Comparison of ENCODE assay signal across 9 mouse cellular contexts in genomic region chr7:131541184-131542114, GRCm38 (mm10). TPM values are rescaled to one million over a fixed set of nuclear protein-coding genes. Genes with fewer than 3 reads are reported as not detected.
DNase-seq lines count a peak whose midpoint lies in the region; ATAC-seq and TF ChIP-seq lines count a peak whose summit lies in the region.
"Had no signal": no experiment of that assay in that cellular context is flagged by ENCODE, and none has a peak within 500 bp of the region (broad histone marks: within the 10 kb centered on the region; RNA-seq: fewer than 3 reads in every experiment).

No protein-coding gene starts in this region.

- no peak overlapping the region for H3K27ac ChIP-seq in heart, embryonic 11.5 days (ENCODE audit: low read depth, low read length)
- no peak overlapping the region for H3K27ac ChIP-seq in heart, adult 2 months
- H3K27ac ChIP-seq in hindbrain, embryonic 14.5 days = no peak overlapping the region
- no peak overlapping the region for H3K27ac ChIP-seq in midbrain, embryonic 13.5 days

- no peak for DNase-seq in heart, adult 2 months
- no peak for DNase-seq in G1E (ENCODE audit: low spot score)
- DNase-seq in hindbrain, embryonic 14.5 days (ENCODE audit: low spot score) = no peak
- DNase-seq in left cerebral cortex, postnatal 25 days (ENCODE audit: low spot score in 2 of 2) = no peak
- DNase-seq in cerebellum, postnatal 4 days (ENCODE audit: low spot score in 2 of 2) = no peak
- DNase-seq: right cerebral cortex, adult 18-20 months had no signal

- H3K9ac ChIP-seq in heart, embryonic 11.5 days (ENCODE audit: low read depth, low read length) = no peak overlapping the region
- no peak overlapping the region for H3K9ac ChIP-seq in heart, adult 2 months (ENCODE audit: low read depth, low read length)
- H3K9ac ChIP-seq in hindbrain, embryonic 14.5 days = peak overlapping the region; percentile 31; the same call in 1 of the 2 replicates
- H3K9ac ChIP-seq in midbrain, embryonic 13.5 days (replicated peaks) = no peak overlapping the region

- 2% methylated on average over 41 of the region's 41 CpGs for WGBS in heart, embryonic 11.5 days (ENCODE audit: insufficient replicate concordance)
- WGBS in heart, adult 2 months = 4% methylated on average over 41 of the region's 41 CpGs
- WGBS in hindbrain, embryonic 14.5 days = under 1% methylated on average over 41 of the region's 41 CpGs
- 1% methylated on average over 41 of the region's 41 CpGs for WGBS in midbrain, embryonic 13.5 days

- no peak for TF ChIP-seq POLR2A in heart, adult 2 months (IDR thresholded peaks at IDR 0.05; ENCODE audit: insufficient read depth, low read depth, low read length)

- peak overlapping the region; percentile 75 for H3K4me2 ChIP-seq in heart, embryonic 11.5 days
- peak overlapping the region; percentile 49 for H3K4me2 ChIP-seq in hindbrain, embryonic 14.5 days (replicated peaks)
- H3K4me2 ChIP-seq in midbrain, embryonic 13.5 days (replicated peaks) = peak overlapping the region; percentile 63

- H3K36me3 ChIP-seq in heart, embryonic 11.5 days (ENCODE audit: control insufficient read depth, insufficient read depth, low read length) = no peaks in the 10 kb centered on the region
- no peaks in the 10 kb centered on the region for H3K36me3 ChIP-seq in heart, adult 2 months (ENCODE audit: control insufficient read depth, insufficient read depth, low read length)
- no peaks in the 10 kb centered on the region for H3K36me3 ChIP-seq in G1E (replicated peaks)
- no peaks in the 10 kb centered on the region for H3K36me3 ChIP-seq in hindbrain, embryonic 14.5 days (replicated peaks; ENCODE audit: control insufficient read depth, insufficient read depth)
- H3K36me3 ChIP-seq in midbrain, embryonic 13.5 days = no peaks in the 10 kb centered on the region

- H3K4me3 ChIP-seq in heart, embryonic 11.5 days (ENCODE audit: low read depth, low read length) = peak overlapping the region; percentile 44
- no peak overlapping the region for H3K4me3 ChIP-seq in heart, adult 2 months
- peak overlapping the region; percentile 2; the same call in 1 of the 2 replicates for H3K4me3 ChIP-seq in G1E (ENCODE audit: low read depth, low read length)
- peak overlapping the region; percentile 25 for H3K4me3 ChIP-seq in hindbrain, embryonic 14.5 days (replicated peaks; ENCODE audit: low read length)
- peak overlapping the region; percentile 37 for H3K4me3 ChIP-seq in midbrain, embryonic 13.5 days (replicated peaks)

- TF ChIP-seq EP300 in heart, adult 2 months (IDR thresholded peaks at IDR 0.05; ENCODE audit: insufficient read depth, low read depth, low read length) = no peak

- no peak for ATAC-seq in heart, embryonic 11.5 days (replicated peaks; ENCODE audit: insufficient number of reproducible peaks, low FRiP score, low TSS enrichment)
- no peak for ATAC-seq in G1E (ENCODE audit: extremely low read depth, insufficient number of reproducible peaks, low FRiP score, poor library complexity, severe bottlenecking)
- no peak for ATAC-seq in hindbrain, embryonic 14.5 days (ENCODE audit: low FRiP score)
- no peak for ATAC-seq in midbrain, embryonic 13.5 days
- ATAC-seq in granulocyte monocyte progenitor cell, adult 5-6 weeks (replicated peaks; ENCODE audit: poor library complexity, severe bottlenecking) = no peak; the same call in 1 of the 2 replicates

- peaks cover 84% of the 10 kb centered on the region for H3K27me3 ChIP-seq in heart, embryonic 11.5 days (ENCODE audit: control insufficient read depth, insufficient read depth, low read length)
- peaks cover 48% of the 10 kb centered on the region for H3K27me3 ChIP-seq in heart, adult 2 months (ENCODE audit: control insufficient read depth, insufficient read depth, low read length)
- peaks cover 6% of the 10 kb centered on the region for H3K27me3 ChIP-seq in G1E (ENCODE audit: insufficient read depth, low read length)
- peaks cover 95% of the 10 kb centered on the region for H3K27me3 ChIP-seq in hindbrain, embryonic 14.5 days (ENCODE audit: control insufficient read depth, insufficient read depth, low read length)
- peaks cover 99% of the 10 kb centered on the region for H3K27me3 ChIP-seq in midbrain, embryonic 13.5 days

- TF ChIP-seq CTCF in heart, adult 2 months (IDR thresholded peaks at IDR 0.05) = no peak
- TF ChIP-seq CTCF in G1E (IDR thresholded peaks at IDR 0.05; ENCODE audit: low read depth, low read length) = no peak

- H3K9me3 ChIP-seq in heart, embryonic 11.5 days (replicated peaks; ENCODE audit: control insufficient read depth, low read length) = no peaks in the 10 kb centered on the region
- peaks cover 38% of the 10 kb centered on the region for H3K9me3 ChIP-seq in G1E (replicated peaks)
- H3K9me3 ChIP-seq in hindbrain, embryonic 14.5 days (ENCODE audit: control insufficient read depth, low read length) = no peaks in the 10 kb centered on the region
- H3K9me3 ChIP-seq in midbrain, embryonic 13.5 days = no peaks in the 10 kb centered on the region

- intact Hi-C loops in heart, adult 2 months (cut with DNase I) = loop anchor here (2.0 to 10.0 kb wide), 3 partner anchors 129 to 1013 kb away; partner anchors contain the start of genes Acadsb and Ikzf5
- intact Hi-C loops in left cerebral cortex, postnatal 25 days (cut with DNase I) = loop anchor here (2.0 kb wide), 1 partner anchor 109 kb away; no protein-coding TSS in a partner anchor

- H3K79me2 ChIP-seq in heart, adult 2 months (replicated peaks; ENCODE audit: control insufficient read depth, insufficient read depth, low read length) = no peaks in the 10 kb centered on the region

- H3K4me1 ChIP-seq in heart, embryonic 11.5 days (ENCODE audit: control insufficient read depth, insufficient read depth, low read length) = peaks cover 20% of the 10 kb centered on the region
- H3K4me1 ChIP-seq in heart, adult 2 months (ENCODE audit: control insufficient read depth, insufficient read depth, low read length) = no peaks in the 10 kb centered on the region
- H3K4me1 ChIP-seq in G1E (ENCODE audit: insufficient read depth, low read depth, low read length) = no peaks in the 10 kb centered on the region
- peaks cover 9% of the 10 kb centered on the region for H3K4me1 ChIP-seq in hindbrain, embryonic 14.5 days (replicated peaks; ENCODE audit: control insufficient read depth, insufficient read depth, low read length)
- peaks cover 29% of the 10 kb centered on the region for H3K4me1 ChIP-seq in midbrain, embryonic 13.5 days (replicated peaks)

RNA-seq across cellular contexts. Expression of gene Hmx3, which starts 1.2 kb away (rescaled TPM):
- polyA plus RNA-seq in heart, embryonic 11.5 days (2014; fragmentation: Nextera tagmentation; extraction: Ambion mirVana) = not detected in 2 replicates
- not detected for total RNA-seq in heart, adult 2 months (2021)
- polyA plus RNA-seq in heart, adult 2 months (2012; rRNA removed) = not detected in 2 replicates
- total RNA-seq in G1E (2014; fragmentation: Nextera tagmentation) (not detected in 2 replicates), G1E (2017) (not detected in 2 replicates)
- not detected in 2 replicates for polyA plus RNA-seq in G1E (2012)
- 1.5 and 1.8 TPM in 2 replicates for polyA plus RNA-seq in hindbrain, embryonic 14.5 days (2014; fragmentation: Nextera tagmentation; extraction: Ambion mirVana)
- 0.50 and 0.99 TPM in 2 replicates for polyA plus RNA-seq in midbrain, embryonic 13.5 days (2015; fragmentation: Nextera tagmentation; extraction: Ambion mirVana)
- total RNA-seq in granulocyte monocyte progenitor cell, adult 5-6 weeks (2014; fragmentation: Nextera tagmentation) = not detected in 2 replicates
- not detected in 2 replicates for total RNA-seq in granulocyte monocyte progenitor cell, adult 5-6 weeks (2017)
- not detected for total RNA-seq in left cerebral cortex, postnatal 25 days (2021)

RNA-seq across cellular contexts. Expression of gene Hmx2, which starts 7.1 kb away (rescaled TPM):
- polyA plus RNA-seq in heart, embryonic 11.5 days (2014; fragmentation: Nextera tagmentation; extraction: Ambion mirVana) = not detected in 2 replicates
- total RNA-seq in heart, adult 2 months (2021) = not detected
- not detected in 2 replicates for polyA plus RNA-seq in heart, adult 2 months (2012; rRNA removed)
- total RNA-seq in G1E (2014; fragmentation: Nextera tagmentation) (0.34 and 1.1 TPM in 2 replicates), G1E (2017) (0.44 and 0.99 TPM in 2 replicates)
- polyA plus RNA-seq in G1E (2012) = 3.9 and 4.8 TPM in 2 replicates
- polyA plus RNA-seq in hindbrain, embryonic 14.5 days (2014; fragmentation: Nextera tagmentation; extraction: Ambion mirVana) = 1.3 and 1.9 TPM in 2 replicates
- polyA plus RNA-seq in midbrain, embryonic 13.5 days (2015; fragmentation: Nextera tagmentation; extraction: Ambion mirVana) = 1.4 and 1.6 TPM in 2 replicates
- not detected in 2 replicates for total RNA-seq in granulocyte monocyte progenitor cell, adult 5-6 weeks (2014; fragmentation: Nextera tagmentation)
- total RNA-seq in granulocyte monocyte progenitor cell, adult 5-6 weeks (2017) = not detected in 2 replicates
- total RNA-seq in left cerebral cortex, postnatal 25 days (2021) = not detected

RNA-seq across cellular contexts. Expression of gene Bub3, which starts 18.6 kb away (rescaled TPM):
- 147 and 148 TPM in 2 replicates for polyA plus RNA-seq in heart, embryonic 11.5 days (2014; fragmentation: Nextera tagmentation; extraction: Ambion mirVana)
- 10 to 100 TPM; 25.0 to 29.8 TPM for total RNA-seq in heart, adult 2 months (2021)
- 34.5 and 57.8 TPM in 2 replicates for polyA plus RNA-seq in heart, adult 2 months (2012; rRNA removed)
- total RNA-seq in G1E (2014; fragmentation: Nextera tagmentation) (186 and 191 TPM in 2 replicates), G1E (2017) (131 and 138 TPM in 2 replicates)
- 49.0 and 57.3 TPM in 2 replicates for polyA plus RNA-seq in G1E (2012)
- polyA plus RNA-seq in hindbrain, embryonic 14.5 days (2014; fragmentation: Nextera tagmentation; extraction: Ambion mirVana) = 157 and 158 TPM in 2 replicates
- polyA plus RNA-seq in midbrain, embryonic 13.5 days (2015; fragmentation: Nextera tagmentation; extraction: Ambion mirVana) = 206 and 224 TPM in 2 replicates
- 67.7 and 85.7 TPM in 2 replicates for total RNA-seq in granulocyte monocyte progenitor cell, adult 5-6 weeks (2014; fragmentation: Nextera tagmentation)
- 94.4 and 106 TPM in 2 replicates for total RNA-seq in granulocyte monocyte progenitor cell, adult 5-6 weeks (2017)
- total RNA-seq in left cerebral cortex, postnatal 25 days (2021) = 10 to 100 TPM; 61.5 to 62.7 TPM
